Mouse (Mus musculus) myocyte (in vitro differentiated cells): ENCODE data around the gene Nfkbia.

Experiments used
- CEBPB ChIP-seq: IDR thresholded peaks from 2 replicates; pipeline ENCODE4 v1.6.1; 2011; ENCODE audit warnings: mild to moderate bottlenecking, moderate library complexity; ENCODE audit not compliant: poor library complexity, insufficient read depth, severe bottlenecking
- E2F4 ChIP-seq: IDR thresholded peaks from one replicate; pipeline ENCODE4 v1.6.1; 2011; ENCODE audit warnings: mild to moderate bottlenecking, control low read depth, moderate library complexity; ENCODE audit not compliant: insufficient read depth
- MYOG ChIP-seq, 3 experiments: IDR thresholded peaks; one replicate each; pipeline ENCODE4 v1.6.1; 2011; ENCODE audit warnings: control low read depth in 2 of 3, low read depth in 2 of 3, mild to moderate bottlenecking in 2 of 3; ENCODE audit not compliant: insufficient read length in 2 of 3, control insufficient read depth in 1 of 3, insufficient read depth in 1 of 3
- POLR2A ChIP-seq: IDR thresholded peaks from one replicate; pipeline ENCODE4 v1.6.1; 2011; ENCODE audit warnings: low read depth, mild to moderate bottlenecking, control low read depth, moderate library complexity; ENCODE audit not compliant: insufficient read length
- TCF12 ChIP-seq: IDR thresholded peaks from one replicate; pipeline ENCODE4 v1.6.1; 2011; ENCODE audit warnings: mild to moderate bottlenecking, control low read depth; ENCODE audit not compliant: poor library complexity, insufficient read depth, severe bottlenecking
- USF1 ChIP-seq: IDR thresholded peaks from one replicate; pipeline ENCODE4 v1.6.1; 2011; ENCODE audit warnings: low read depth, mild to moderate bottlenecking, control low read depth, moderate library complexity

- TF ChIP-seq TCF12 (no peak), CEBPB (no peak), MYOG (IDR thresholded peaks at IDR 0.05; ENCODE audit: control insufficient read depth in 1 of 3, insufficient read depth in 1 of 3, insufficient read length in 2 of 3, low read depth in 2 of 3) (no peak), USF1 (no peak), POLR2A (no peak), E2F4 (no peak)
These were observed 46.1 kb downstream of the Nfkbia start for GRCm38 (mm10) chr12:55446366-55446745.
